Mouse (Mus musculus) hindbrain, embryonic 11.5 days (tissue): ENCODE data around the gene Usp18. TPM values are rescaled to one million over a fixed set of nuclear protein-coding genes. Genes with fewer than 3 reads are reported as not detected.

Experiments used
- ATAC-seq: fragments of 200-750 bp; cut with Nextera tagmentation; 2 replicates; pipeline ENCODE4 v1.8.0; 2017; ENCODE audit warnings: mild to moderate bottlenecking, moderate TSS enrichment, moderate library complexity; ENCODE audit not compliant: low FRiP score
- DNase-seq: peaks from one replicate; pipeline ENCODE4 v3.0.0-alpha.2; 2015; ENCODE audit warnings: low spot score
- H3K27ac ChIP-seq: fragments of 300-500 bp; sonication (generic); 2 replicates; pipeline ENCODE4 v1.5.1; 2014; ENCODE audit warnings: mild to moderate bottlenecking, low read depth, low read length
- H3K27me3 ChIP-seq: fragments of 300-500 bp; sonication (generic); 2 replicates; pipeline ENCODE4 v1.6.1; 2014; ENCODE audit warnings: mild to moderate bottlenecking, low read length, moderate library complexity, mixed read lengths; ENCODE audit not compliant: control insufficient read depth, insufficient read depth
- H3K36me3 ChIP-seq: fragments of 300-500 bp; sonication (generic); 2 replicates; pipeline ENCODE4 v1.6.1; 2014; ENCODE audit warnings: mild to moderate bottlenecking, low read length, moderate library complexity, mixed read lengths; ENCODE audit not compliant: control insufficient read depth, insufficient read depth
- H3K4me1 ChIP-seq: fragments of 300-500 bp; sonication (generic); replicated peaks from 2 replicates; pipeline ENCODE4 v1.6.1; 2014; ENCODE audit warnings: low read length, mixed read lengths; ENCODE audit not compliant: control insufficient read depth, insufficient read depth
- H3K4me2 ChIP-seq: fragments of 300-500 bp; sonication (generic); replicated peaks from 2 replicates; pipeline ENCODE4 v1.6.1; 2014; ENCODE audit warnings: mild to moderate bottlenecking, low read depth, low read length
- H3K4me3 ChIP-seq: fragments of 300-500 bp; sonication (generic); 2 replicates; pipeline ENCODE4 v1.5.1; 2014; ENCODE audit warnings: low read depth, low read length
- H3K9ac ChIP-seq: fragments of 300-500 bp; sonication (generic); 2 replicates; pipeline ENCODE4 v1.6.1; 2014; ENCODE audit warnings: low read depth, low read length
- H3K9me3 ChIP-seq: fragments of 300-500 bp; sonication (generic); 2 replicates; pipeline ENCODE4 v1.6.1; 2016; ENCODE audit warnings: low read length; ENCODE audit not compliant: control insufficient read depth
- WGBS: fragments of 180-500 bp; shearing (Covaris S2); extraction: QIAGEN DNeasy Blood & Tissue Kit; methylation state at CpG from one replicate; pipeline ENCODE4 v1.1.7; 2014; 5-methylcytosine and 5-hydroxymethylcytosine counted together
- polyA plus RNA-seq: library from polyadenylated mRNA; unstranded; fragments of >200 nt; fragmentation: Nextera tagmentation; extraction: Ambion mirVana; gene quantifications from 2 replicates; pipeline ENCODE4 v1.2.1, GENCODE M21; 2014

Gene Usp18
- polyA plus RNA-seq, 1 experiment from 2014 or later = 1.3 TPM

- Histone ChIP-seq H3K4me1 (no peaks in the 10 kb centered on the region), H3K9ac (no peak overlapping the region), H3K9me3 (no peaks in the 10 kb centered on the region), H3K4me2 (no peak overlapping the region), H3K36me3 (no peaks in the 10 kb centered on the region), H3K27ac (no peak overlapping the region), H3K27me3 (no peaks in the 10 kb centered on the region), H3K4me3 (no peak overlapping the region)
- DNase-seq = no peak
- no peak for ATAC-seq
- 86% methylated on average over 10 of the region's 10 CpGs for WGBS
Measured at GRCm38 (mm10) chr6:121220181-121220580, 25.5 kb upstream of the Usp18 start.

- WGBS = 88% methylated on average over 8 of the region's 8 CpGs
- DNase-seq = no peak
- Histone ChIP-seq H3K9ac (no peak overlapping the region), H3K4me3 (no peak overlapping the region), H3K4me1 (no peaks in the 10 kb centered on the region), H3K27me3 (no peaks in the 10 kb centered on the region), H3K9me3 (no peaks in the 10 kb centered on the region), H3K36me3 (no peaks in the 10 kb centered on the region), H3K4me2 (no peak overlapping the region), H3K27ac (no peak overlapping the region)
- no peak for ATAC-seq
Measured at GRCm38 (mm10) chr6:121221876-121222597, 23.7 kb upstream of the Usp18 start.

- WGBS = 95% methylated on average over 14 of the region's 14 CpGs
- no peak overlapping the region for H3K27ac ChIP-seq
- H3K4me2 ChIP-seq = no peak overlapping the region
- H3K9ac ChIP-seq = no peak overlapping the region
- no peaks in the 10 kb centered on the region for H3K27me3 ChIP-seq
- no peaks in the 10 kb centered on the region for H3K9me3 ChIP-seq
- no peak for DNase-seq
- no peak for ATAC-seq
- H3K36me3 ChIP-seq = no peaks in the 10 kb centered on the region
- no peak overlapping the region for H3K4me3 ChIP-seq
- no peaks in the 10 kb centered on the region for H3K4me1 ChIP-seq
Measured at GRCm38 (mm10) chr6:121223001-121223400, 22.7 kb upstream of the Usp18 start.

GRCm38 (mm10) chr6:121224067-121224466, 21.6 kb upstream of the Usp18 start:
- WGBS = 71% methylated on average over 5 of the region's 5 CpGs
- Histone ChIP-seq H3K9me3 (no peaks in the 10 kb centered on the region), H3K27ac (no peak overlapping the region), H3K27me3 (no peaks in the 10 kb centered on the region), H3K4me3 (no peak overlapping the region), H3K9ac (no peak overlapping the region), H3K36me3 (no peaks in the 10 kb centered on the region), H3K4me1 (no peaks in the 10 kb centered on the region), H3K4me2 (no peak overlapping the region)
- ATAC-seq (no peak), DNase-seq (no peak)

GRCm38 (mm10) chr6:121224993-121225392, 20.7 kb upstream of the Usp18 start:
- Histone ChIP-seq H3K27me3 (no peaks in the 10 kb centered on the region), H3K9ac (no peak overlapping the region), H3K36me3 (no peaks in the 10 kb centered on the region), H3K9me3 (no peaks in the 10 kb centered on the region), H3K27ac (no peak overlapping the region), H3K4me1 (no peaks in the 10 kb centered on the region), H3K4me2 (no peak overlapping the region), H3K4me3 (no peak overlapping the region)
- ATAC-seq (no peak), DNase-seq (no peak)
- WGBS = 22% methylated on average over 6 of the region's 6 CpGs

GRCm38 (mm10) chr6:121226043-121226442, 19.7 kb upstream of the Usp18 start:
- H3K27me3 ChIP-seq = no peaks in the 10 kb centered on the region
- H3K9ac ChIP-seq = no peak overlapping the region
- no peak overlapping the region for H3K27ac ChIP-seq
- no peak for DNase-seq
- H3K4me1 ChIP-seq = no peaks in the 10 kb centered on the region
- ATAC-seq = no peak
- 60% methylated on average over 4 of the region's 4 CpGs for WGBS
- no peak overlapping the region for H3K4me3 ChIP-seq
- H3K9me3 ChIP-seq = no peaks in the 10 kb centered on the region
- no peaks in the 10 kb centered on the region for H3K36me3 ChIP-seq
- no peak overlapping the region for H3K4me2 ChIP-seq

- Histone ChIP-seq H3K27me3 (no peaks in the 10 kb centered on the region), H3K27ac (no peak overlapping the region), H3K36me3 (no peaks in the 10 kb centered on the region), H3K9me3 (no peaks in the 10 kb centered on the region), H3K4me1 (no peaks in the 10 kb centered on the region), H3K9ac (no peak overlapping the region), H3K4me3 (no peak overlapping the region), H3K4me2 (no peak overlapping the region)
- DNase-seq (no peak), ATAC-seq (no peak)
- WGBS = 93% methylated on average over 2 of the region's 2 CpGs
Measured at GRCm38 (mm10) chr6:121226744-121227143, 19.0 kb upstream of the Usp18 start.

GRCm38 (mm10) chr6:121228421-121228820, 17.3 kb upstream of the Usp18 start:
- WGBS = 77% methylated on average over 8 of the region's 8 CpGs
- H3K4me2 ChIP-seq = no peak overlapping the region
- ATAC-seq (no peak), DNase-seq (no peak)
- H3K9ac ChIP-seq = no peak overlapping the region
- no peaks in the 10 kb centered on the region for H3K9me3 ChIP-seq
- no peaks in the 10 kb centered on the region for H3K36me3 ChIP-seq
- H3K27me3 ChIP-seq = no peaks in the 10 kb centered on the region
- H3K4me1 ChIP-seq = no peaks in the 10 kb centered on the region
- H3K27ac ChIP-seq = no peak overlapping the region
- H3K4me3 ChIP-seq = no peak overlapping the region

GRCm38 (mm10) chr6:121232652-121233051, 13.1 kb upstream of the Usp18 start:
- 60% methylated on average over 1 of the region's 1 CpGs for WGBS
- no peak overlapping the region for H3K27ac ChIP-seq
- H3K9ac ChIP-seq = no peak overlapping the region

More at GRCm38 (mm10) chr6:121232652-121233051, 13.1 kb upstream of the Usp18 start:
- Histone ChIP-seq H3K9me3 (no peaks in the 10 kb centered on the region), H3K4me1 (no peaks in the 10 kb centered on the region), H3K27me3 (no peaks in the 10 kb centered on the region), H3K36me3 (no peaks in the 10 kb centered on the region), H3K4me3 (no peak overlapping the region), H3K4me2 (no peak overlapping the region)
- DNase-seq (no peak), ATAC-seq (no peak)
